Mouse (Mus musculus) naive thymus-derived CD4-positive, alpha-beta T cell, adult 5 months (primary cell): ENCODE data around the gene Rnaseh1. TPM values are rescaled to one million over a fixed set of nuclear protein-coding genes. Genes with fewer than 3 reads are reported as not detected.

Source experiments
- polyA plus RNA-seq: library from polyadenylated mRNA; unstranded; fragments of 100-300 nt; shearing (Covaris generic); gene quantifications from one replicate; pipeline ENCODE4 v1.2.1, GENCODE M21; 2017

Rnaseh1 gene
- polyA plus RNA-seq: 30.8 TPM

DNA sequence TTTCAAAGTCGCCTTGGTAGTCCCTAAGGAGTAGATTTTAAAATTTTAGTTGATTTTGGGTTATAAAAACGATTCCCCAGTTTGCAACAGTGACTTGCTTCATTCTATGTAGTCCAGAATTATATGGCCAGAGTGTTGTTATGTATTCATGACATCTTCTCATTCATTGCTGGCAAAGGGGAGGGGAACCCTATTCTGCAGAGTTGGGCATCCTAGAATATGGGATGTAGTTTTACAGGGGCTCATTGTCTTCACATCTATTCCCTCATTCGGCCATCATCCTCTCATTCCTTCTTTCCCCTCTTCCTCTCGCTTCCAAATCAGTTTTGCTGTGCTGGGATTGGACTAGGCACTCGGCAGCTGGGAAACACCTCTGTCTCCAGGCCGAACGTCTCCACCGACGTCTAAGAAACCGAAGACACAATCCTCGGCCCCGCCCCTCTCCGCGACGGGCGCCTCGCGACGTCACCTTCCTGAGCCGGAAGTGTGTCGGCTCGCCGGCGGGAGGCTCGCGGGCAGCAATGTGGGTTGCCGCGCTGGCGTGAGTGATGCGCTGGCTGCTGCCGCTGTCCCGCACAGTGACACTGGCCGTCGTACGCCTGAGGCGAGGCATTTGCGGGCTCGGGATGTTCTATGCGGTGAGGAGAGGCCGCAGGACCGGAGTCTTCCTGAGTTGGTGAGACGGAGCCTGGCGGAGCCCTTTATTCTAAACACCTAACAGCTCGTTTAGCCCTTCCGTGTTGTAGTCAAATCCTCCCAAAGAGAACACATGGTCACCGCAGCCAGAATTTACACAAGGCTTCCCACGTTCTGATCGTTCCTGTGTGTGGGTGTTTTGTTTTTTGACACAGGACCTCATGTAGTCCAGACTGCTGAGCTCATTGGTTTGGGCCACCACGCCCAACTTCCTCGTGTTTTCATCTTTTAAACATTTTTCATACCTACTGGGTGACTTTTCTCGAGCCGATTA lies at the start of gene Rnaseh1:
TSS of gene Rnaseh1 (plus strand) at position 462 of the 970 bp plus-strand sequence.

GRCm38 (mm10) chr12:28623195-28623594 lies 26.2 kb upstream of the Rnaseh1 start, which contains the start of gene Colec11:
Colec11 (minus strand) TSS chr12:28623377.

GRCm38 (mm10) chr12:28635535-28636476 lies 13.6 kb upstream of the Rnaseh1 start, which contains the start of gene Rps7:
Rps7 (minus strand) TSS chr12:28635953.

DNA sequence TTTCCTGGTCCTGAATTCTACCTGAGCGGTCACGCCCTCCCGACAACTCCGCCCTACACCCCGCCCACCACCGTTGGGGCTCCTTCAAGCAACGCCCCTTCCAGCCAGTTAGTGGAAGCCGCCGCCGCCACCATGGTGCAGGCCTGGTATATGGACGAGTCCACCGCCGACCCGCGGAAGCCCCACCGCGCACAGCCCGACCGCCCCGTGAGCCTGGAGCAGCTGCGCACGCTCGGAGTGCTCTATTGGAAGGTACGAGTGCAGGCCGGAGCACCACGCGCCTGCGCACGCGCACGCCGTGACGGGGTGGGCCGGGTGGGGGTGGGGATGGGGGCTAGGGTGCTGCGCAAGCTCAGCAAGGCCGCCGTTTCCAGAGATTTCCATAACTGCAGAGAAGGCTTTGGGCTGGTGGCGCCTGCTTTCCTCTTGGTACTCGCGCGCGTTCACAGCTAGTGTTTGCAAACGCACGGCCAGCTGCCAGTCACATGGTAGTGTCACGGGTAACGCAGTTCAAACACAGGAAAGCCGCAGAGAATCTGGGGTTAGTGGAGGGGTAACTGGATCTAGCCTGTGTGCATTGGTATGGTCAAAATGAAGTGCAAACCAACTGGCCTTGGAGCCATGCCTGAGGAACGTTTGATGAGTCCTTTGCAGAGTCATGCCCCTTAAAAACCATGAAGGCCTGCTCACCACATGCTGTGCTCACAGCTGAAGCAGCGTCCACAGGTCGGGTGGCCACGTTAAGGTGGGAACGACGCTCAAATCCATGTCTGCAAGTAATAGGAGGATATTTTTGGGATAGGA lies 25.9 kb downstream of the Rnaseh1 start, which contains the start of gene Adi1:
TSS of gene Adi1 (plus strand) at position 111 of the 804 bp plus-strand sequence.

Other genes with a start within 250 kb of the Rnaseh1 start
- gene Dcdc2c, start 97.2 kb upstream of the Rnaseh1 start, polyA plus RNA-seq: not detected
- not detected for gene Allc, start 67.1 kb upstream of the Rnaseh1 start, polyA plus RNA-seq
- gene Colec11, start 26.2 kb upstream of the Rnaseh1 start, polyA plus RNA-seq: not detected
- gene Rps7, start 13.6 kb upstream of the Rnaseh1 start, polyA plus RNA-seq: 1,183 TPM
- gene Adi1, start 25.6 kb downstream of the Rnaseh1 start, polyA plus RNA-seq: 88.6 TPM
- 81.0 TPM for gene Trappc12, start 100.9 kb downstream of the Rnaseh1 start, polyA plus RNA-seq
- gene Eipr1, start 102.2 kb downstream of the Rnaseh1 start, polyA plus RNA-seq: 54.7 TPM